9 mouse cellular contexts compared by ENCODE assay signal in genomic region chr13:107541635-107541955, GRCm38 (mm10).
DNase-seq lines count a peak whose midpoint lies in the region; ATAC-seq lines count a peak whose summit lies in the region.
"Had no signal": no experiment of that assay in that cellular context is flagged by ENCODE, and none has a peak within 500 bp of the region (broad histone marks: within the 10 kb centered on the region; RNA-seq: fewer than 3 reads in every experiment).

No protein-coding gene starts in this region.

- peak; percentile 16 for DNase-seq in right cerebral cortex, postnatal 14 days
- no peak for DNase-seq in right cerebral cortex, adult 2 months (ENCODE audit: low spot score in 2 of 2)
- peak; percentile 96 for DNase-seq in midbrain, embryonic 11.5 days (ENCODE audit: low spot score, missing footprints)
- peak; percentile 29 for DNase-seq in right cerebral cortex, postnatal 4 days
- no peak for DNase-seq in cerebellum, adult 11 months
- no peak for DNase-seq in heart, adult 18-20 months

- peak overlapping the region; percentile 94 for H3K27ac ChIP-seq in forebrain, embryonic 15.5 days (replicated peaks)
- H3K27ac ChIP-seq in midbrain, embryonic 11.5 days (ENCODE audit: low read depth, low read length), result peak overlapping the region; percentile 80
- no peak overlapping the region for H3K27ac ChIP-seq in heart, embryonic 12.5 days (ENCODE audit: poor library complexity, severe bottlenecking)
- H3K27ac ChIP-seq: heart, embryonic 15.5 days had no signal

- WGBS in forebrain, embryonic 15.5 days, result 3% methylated on average over 2 of the region's 2 CpGs
- 8% methylated on average over 2 of the region's 2 CpGs for WGBS in midbrain, embryonic 11.5 days
- 35% methylated on average over 2 of the region's 2 CpGs for WGBS in heart, embryonic 12.5 days

- H3K9me3 ChIP-seq in forebrain, embryonic 15.5 days, result no peaks in the 10 kb centered on the region
- H3K9me3 ChIP-seq in midbrain, embryonic 11.5 days (ENCODE audit: control insufficient read depth, low read length), result no peaks in the 10 kb centered on the region
- no peaks in the 10 kb centered on the region for H3K9me3 ChIP-seq in heart, embryonic 12.5 days (replicated peaks)
- H3K9me3 ChIP-seq: heart, embryonic 15.5 days had no signal

- H3K4me1 ChIP-seq in forebrain, embryonic 15.5 days, result peaks cover 49% of the 10 kb centered on the region
- peaks cover 36% of the 10 kb centered on the region for H3K4me1 ChIP-seq in midbrain, embryonic 11.5 days (ENCODE audit: control insufficient read depth, insufficient read depth, low read length)
- no peaks in the 10 kb centered on the region for H3K4me1 ChIP-seq in heart, embryonic 12.5 days (replicated peaks)
- H3K4me1 ChIP-seq: heart, embryonic 15.5 days had no signal

- no peaks in the 10 kb centered on the region for H3K36me3 ChIP-seq in forebrain, embryonic 15.5 days
- H3K36me3 ChIP-seq in midbrain, embryonic 11.5 days (ENCODE audit: control insufficient read depth, insufficient read depth, low read length), result no peaks in the 10 kb centered on the region
- no peaks in the 10 kb centered on the region for H3K36me3 ChIP-seq in heart, embryonic 12.5 days
- H3K36me3 ChIP-seq: heart, embryonic 15.5 days had no signal

- H3K4me3 ChIP-seq in forebrain, embryonic 15.5 days, result no peak overlapping the region
- H3K4me3 ChIP-seq in midbrain, embryonic 11.5 days (ENCODE audit: low read depth, low read length), result no peak overlapping the region
- H3K4me3 ChIP-seq in heart, embryonic 12.5 days, result no peak overlapping the region
- H3K4me3 ChIP-seq: heart, embryonic 15.5 days had no signal

- H3K4me2 ChIP-seq in forebrain, embryonic 15.5 days (replicated peaks), result peak overlapping the region; percentile 18
- peak overlapping the region; percentile 22; the same call in 1 of the 2 replicates for H3K4me2 ChIP-seq in midbrain, embryonic 11.5 days
- no peak overlapping the region for H3K4me2 ChIP-seq in heart, embryonic 12.5 days
- H3K4me2 ChIP-seq: heart, embryonic 15.5 days had no signal

- peak; percentile 57 for ATAC-seq in forebrain, embryonic 15.5 days (replicated peaks)
- peak; percentile 87 for ATAC-seq in midbrain, embryonic 11.5 days (ENCODE audit: low FRiP score)
- ATAC-seq in heart, embryonic 12.5 days (ENCODE audit: insufficient number of reproducible peaks, low FRiP score), result no peak

- no peaks in the 10 kb centered on the region for H3K27me3 ChIP-seq in forebrain, embryonic 15.5 days
- H3K27me3 ChIP-seq in midbrain, embryonic 11.5 days (ENCODE audit: control insufficient read depth, insufficient read depth, low read length), result no peaks in the 10 kb centered on the region
- H3K27me3 ChIP-seq in heart, embryonic 12.5 days (replicated peaks), result no peaks in the 10 kb centered on the region
- H3K27me3 ChIP-seq: heart, embryonic 15.5 days had no signal

- no peak overlapping the region for H3K9ac ChIP-seq in forebrain, embryonic 15.5 days (replicated peaks)
- peak overlapping the region; percentile 26; the same call in 1 of the 2 replicates for H3K9ac ChIP-seq in midbrain, embryonic 11.5 days (ENCODE audit: low read length)
- no peak overlapping the region for H3K9ac ChIP-seq in heart, embryonic 12.5 days
- H3K9ac ChIP-seq: heart, embryonic 15.5 days had no signal

Comparison
In these comparisons a context has a peak if more than half of its experiments do, and no peak if none do; other contexts are left out.
1. DNase-seq: peak in right cerebral cortex, postnatal 14 days (single experiment), midbrain, embryonic 11.5 days (single experiment) and right cerebral cortex, postnatal 4 days (single experiment); none in right cerebral cortex, adult 2 months (0 of 2), cerebellum, adult 11 months (single experiment) and heart, adult 18-20 months (0 of 2).